Mouse (Mus musculus) spleen, adult 2 months (tissue): ENCODE data around the gene Fabp7. TPM values are rescaled to one million over a fixed set of nuclear protein-coding genes. Genes with fewer than 3 reads are reported as not detected.

Experiments used
- DNase-seq, 2 experiments: peaks; one replicate each; pipeline versions ENCODE4 v3.0.0 to v3.0.0-alpha.2; 2012 to 2021; ENCODE audit warnings: low spot score in 2 of 2, low read depth in 1 of 2
- H3K27ac ChIP-seq: fragments of 200-500 bp; 2 replicates; pipeline ENCODE4 v1.5.1; 2012; ENCODE audit warnings: low read length, inconsistent platforms; ENCODE audit not compliant: insufficient read depth
- H3K27me3 ChIP-seq: fragments of 200-500 bp; 2 replicates; pipeline ENCODE4 v1.6.1; 2012; ENCODE audit warnings: mild to moderate bottlenecking, moderate library complexity, low read length, inconsistent platforms; ENCODE audit not compliant: control insufficient read depth, insufficient read depth
- H3K36me3 ChIP-seq: fragments of 200-500 bp; 2 replicates; pipeline ENCODE4 v1.6.1; 2012; ENCODE audit warnings: mild to moderate bottlenecking, low read length, inconsistent platforms; ENCODE audit not compliant: control insufficient read depth, insufficient read depth
- H3K4me1 ChIP-seq: fragments of 200-500 bp; 2 replicates; pipeline ENCODE4 v1.6.1; 2011; ENCODE audit warnings: inconsistent platforms; ENCODE audit not compliant: control insufficient read depth, insufficient read depth, insufficient read length
- H3K4me3 ChIP-seq: fragments of 200-500 bp; 2 replicates; pipeline ENCODE4 v1.5.1; 2011; ENCODE audit warnings: mild to moderate bottlenecking, inconsistent platforms; ENCODE audit not compliant: insufficient read depth, insufficient read length; ENCODE audit errors: extremely low read depth
- CTCF ChIP-seq: fragments of 200-500 bp; IDR thresholded peaks from 2 replicates; pipeline ENCODE4 v1.5.1; 2011; ENCODE audit warnings: mild to moderate bottlenecking, inconsistent platforms; ENCODE audit not compliant: insufficient read depth, insufficient read length, insufficient replicate concordance; ENCODE audit errors: extremely low read depth
- POLR2A ChIP-seq: fragments of 200-500 bp; IDR thresholded peaks from 2 replicates; pipeline ENCODE4 v1.6.1; 2011; ENCODE audit warnings: low read depth, low read length, inconsistent platforms
- WGBS: fragments of 180-500 bp; shearing (Covaris S2); methylation state at CpG from one replicate; pipeline ENCODE4 v1.1.7; 2018; 5-methylcytosine and 5-hydroxymethylcytosine counted together
- polyA plus RNA-seq: library from polyadenylated mRNA; depleted of rRNA; stranded (reverse); fragments of >200 nt; gene quantifications from 2 replicates; pipeline ENCODE4 v1.2.3, GENCODE M21; 2012; rRNA removed

Fabp7 gene
- polyA plus RNA-seq, 1 experiment: 0.30 TPM

GRCm38 (mm10) chr10:57822473-57822872, 37.8 kb downstream of the Fabp7 start:
- H3K4me3 ChIP-seq: no peak overlapping the region
- H3K36me3 ChIP-seq: no peaks in the 10 kb centered on the region
- TF ChIP-seq CTCF: no peak
- TF ChIP-seq POLR2A: no peak
- no peaks in the 10 kb centered on the region for H3K4me1 ChIP-seq
- H3K27ac ChIP-seq: no peak overlapping the region
- no peaks in the 10 kb centered on the region for H3K27me3 ChIP-seq
- DNase-seq: no peak
- 75% methylated on average over 3 of the region's 3 CpGs for WGBS

- no peak for DNase-seq
- no peak overlapping the region for H3K27ac ChIP-seq
- no peaks in the 10 kb centered on the region for H3K27me3 ChIP-seq
- H3K36me3 ChIP-seq: no peaks in the 10 kb centered on the region
- no peaks in the 10 kb centered on the region for H3K4me1 ChIP-seq
- no peak overlapping the region for H3K4me3 ChIP-seq
- WGBS: 79% methylated on average over 5 of the region's 5 CpGs
- TF ChIP-seq CTCF (no peak), POLR2A (no peak)
Observed at GRCm38 (mm10) chr10:57828649-57829048, 44.0 kb downstream of the Fabp7 start.

GRCm38 (mm10) chr10:57829621-57830020, 44.9 kb downstream of the Fabp7 start:
- Histone ChIP-seq H3K36me3 (no peaks in the 10 kb centered on the region), H3K4me1 (no peaks in the 10 kb centered on the region), H3K27ac (no peak overlapping the region), H3K27me3 (no peaks in the 10 kb centered on the region), H3K4me3 (no peak overlapping the region)
- 82% methylated on average over 3 of the region's 3 CpGs for WGBS
- TF ChIP-seq POLR2A (no peak), CTCF (no peak)
- no peak for DNase-seq

GRCm38 (mm10) chr10:57835094-57835493, 50.4 kb downstream of the Fabp7 start:
- no peak for DNase-seq
- 49% methylated on average over 1 of the region's 1 CpGs for WGBS
- Histone ChIP-seq H3K4me3 (no peak overlapping the region), H3K36me3 (no peaks in the 10 kb centered on the region), H3K27me3 (no peaks in the 10 kb centered on the region), H3K4me1 (no peaks in the 10 kb centered on the region), H3K27ac (no peak overlapping the region)
- TF ChIP-seq POLR2A (no peak), CTCF (no peak)

- Histone ChIP-seq H3K4me3 (no peak overlapping the region), H3K27ac (no peak overlapping the region), H3K4me1 (no peaks in the 10 kb centered on the region), H3K27me3 (no peaks in the 10 kb centered on the region), H3K36me3 (no peaks in the 10 kb centered on the region)
- DNase-seq: no peak
- TF ChIP-seq POLR2A: no peak
- TF ChIP-seq CTCF: no peak
Observed at GRCm38 (mm10) chr10:57835982-57836381, 51.3 kb downstream of the Fabp7 start.

Other genes starting within 250 kb of the Fabp7 start
- gene Pkib, start 152.9 kb upstream of the Fabp7 start, polyA plus RNA-seq: 6.5 and 6.6 TPM in 2 replicates
- 89.4 and 103 TPM in 2 replicates for gene Smpdl3a, start 9.5 kb downstream of the Fabp7 start, polyA plus RNA-seq